Mouse (Mus musculus) CD4-positive naive resting alpha-beta T cell, adult 76 days (primary cell): Measurements from ENCODE around the gene Gpr107. TPM values are rescaled to one million over a fixed set of nuclear protein-coding genes. Genes with fewer than 3 reads are reported as not detected.

Experiments used
- total RNA-seq: library from RNA; stranded (reverse); gene quantifications from one replicate; pipeline ENCODE4 v1.2.4, GENCODE M21; 2023

Gene Gpr107
- total RNA-seq: 55.5 TPM

DNA sequence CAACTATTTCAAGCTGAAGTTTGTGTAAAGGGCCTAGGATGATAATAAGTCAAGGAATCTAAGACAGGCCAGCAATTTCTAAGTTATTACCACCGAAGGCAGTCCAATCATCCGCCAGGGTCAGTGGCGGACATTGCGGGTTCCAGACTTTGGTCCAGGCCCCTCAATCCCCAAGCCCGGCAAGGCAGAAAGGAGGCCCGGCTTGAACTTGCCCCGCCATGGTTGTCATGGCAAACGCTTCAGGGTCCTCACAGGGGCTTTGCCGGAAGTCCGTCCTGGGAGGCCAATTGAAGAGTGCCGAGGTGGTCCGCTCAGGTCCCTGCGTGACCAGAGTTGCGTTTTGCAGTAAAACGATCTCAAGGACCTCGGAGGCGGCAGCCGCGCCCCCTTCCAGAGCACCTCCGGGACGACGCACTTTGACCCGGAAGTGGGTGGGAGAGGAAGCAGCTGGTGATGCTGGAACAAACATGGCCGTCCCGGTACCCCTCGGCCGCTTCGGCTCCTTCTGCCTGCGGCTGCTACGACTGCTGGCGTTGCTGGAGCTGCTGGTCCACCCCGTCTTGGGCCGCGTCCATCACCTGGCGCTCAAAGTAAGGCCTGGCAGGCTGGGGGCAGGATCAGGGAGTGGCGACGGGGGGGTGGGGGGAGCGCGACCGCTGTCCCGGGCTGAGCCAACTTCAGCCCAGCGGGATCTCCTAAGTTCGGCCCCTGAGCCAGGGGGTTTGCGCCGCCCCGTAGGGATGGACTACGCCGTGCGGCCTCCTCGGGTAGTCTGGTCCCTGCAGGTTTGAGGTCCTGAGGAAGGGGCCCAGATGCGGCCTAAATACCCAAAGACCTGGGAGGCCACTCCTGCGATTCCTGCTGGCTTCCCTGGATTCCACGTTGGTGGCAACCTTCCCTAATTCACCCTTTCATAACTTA lies at the start of gene Gpr107:
TSS of gene Gpr107 (plus strand) at position 425 of the 921 bp plus-strand sequence.

DNA sequence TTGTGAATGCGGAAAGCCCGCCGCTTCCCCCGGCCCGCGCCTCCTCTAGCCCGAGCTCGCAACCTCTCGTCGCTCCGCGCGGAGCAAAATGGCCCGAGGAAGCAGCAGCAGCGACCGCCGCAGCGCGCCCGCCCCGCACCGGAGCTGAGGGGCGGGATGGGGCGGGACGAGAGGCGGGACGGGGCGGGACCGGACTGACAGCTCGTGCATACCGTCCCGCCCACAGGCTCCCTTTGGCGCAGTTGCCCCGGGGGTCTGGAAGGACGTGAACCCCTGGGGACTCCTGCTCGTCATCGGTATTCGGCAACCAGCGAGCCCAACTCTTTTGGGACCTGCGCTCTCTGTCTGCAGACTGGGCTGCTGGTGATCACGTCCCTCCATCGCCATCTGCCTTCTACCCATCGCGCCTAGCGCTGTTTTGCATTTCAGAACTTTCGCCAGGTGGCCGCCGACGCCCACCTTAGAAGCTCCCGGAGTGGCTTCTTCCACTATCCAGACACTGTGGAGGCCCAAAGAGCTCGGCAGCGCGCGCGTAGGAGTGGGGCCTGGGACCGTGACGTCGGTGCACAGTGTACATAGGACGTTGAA lies 10.2 kb upstream of the Gpr107 start, which contains the start of gene Fnbp1:
TSS of gene Fnbp1 (minus strand) at position 142 of the 588 bp plus-strand sequence.

DNA sequence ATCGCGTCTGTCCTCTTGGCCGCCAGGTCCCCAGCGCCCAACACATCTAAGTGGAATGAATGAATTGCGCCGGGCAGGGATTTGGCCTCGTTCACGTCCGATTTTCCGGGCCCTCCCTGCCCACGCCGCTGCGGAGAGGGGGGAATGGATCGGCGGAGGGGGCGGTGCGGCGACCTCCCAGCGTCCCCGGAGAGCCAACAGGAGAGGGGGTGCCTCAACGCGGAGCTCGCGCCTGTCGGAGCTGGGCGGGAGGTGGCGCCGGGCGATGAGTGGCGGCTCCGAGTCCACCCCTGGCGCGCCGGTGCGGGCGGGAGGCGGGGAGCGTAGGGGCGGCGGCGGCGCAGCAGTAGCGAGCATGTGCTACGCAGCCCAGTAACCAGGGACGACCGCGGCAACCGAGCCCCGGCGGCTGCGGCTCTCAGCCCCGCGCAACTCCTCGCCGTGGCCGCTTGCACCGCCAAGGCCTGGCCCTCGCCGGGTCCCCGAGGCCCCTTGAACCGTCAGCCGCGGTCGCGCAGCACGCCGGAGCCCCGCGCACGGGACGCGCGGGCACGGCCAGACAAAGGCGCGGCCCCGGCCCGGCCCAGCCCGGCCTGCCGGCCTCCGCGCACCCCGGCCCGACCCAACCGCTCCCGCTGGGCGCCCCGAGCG lies 93.5 kb downstream of the Gpr107 start, which contains the start of gene Ncs1:
TSS of gene Ncs1 (plus strand) at position 333 of the 651 bp plus-strand sequence.

Other genes with a start within 250 kb of the Gpr107 start
- not detected for gene Ptges, start 222.5 kb upstream of the Gpr107 start, total RNA-seq
- 42.0 TPM for gene Tor1b, start 199.4 kb upstream of the Gpr107 start, total RNA-seq
- gene Tor1a, start 184.4 kb upstream of the Gpr107 start, total RNA-seq: 40.3 TPM
- 90.7 TPM for gene BC005624, start 170.1 kb upstream of the Gpr107 start, total RNA-seq
- 29.1 TPM for gene Usp20, start 170.0 kb upstream of the Gpr107 start, total RNA-seq
- 206 TPM for gene Fnbp1, start 10.3 kb upstream of the Gpr107 start, total RNA-seq
- gene Ncs1, start 93.5 kb downstream of the Gpr107 start, total RNA-seq: 0.12 TPM
- gene Hmcn2, start 162.1 kb downstream of the Gpr107 start, total RNA-seq: not detected